Mouse (Mus musculus) CH12.LX (cell line): Measurements from ENCODE around the gene Nfat5. TPM values are rescaled to one million over a fixed set of nuclear protein-coding genes. Genes with fewer than 3 reads are reported as not detected.

Source experiments
- DNase-seq: peaks from one replicate; pipeline ENCODE4 v3.0.0-alpha.2; 2013; ENCODE audit errors: extremely low read depth
- H3K27ac ChIP-seq: 2 replicates; pipeline ENCODE4 v1.5.1; 2012; ENCODE audit warnings: low read depth, mild to moderate bottlenecking, control low read depth, moderate library complexity; ENCODE audit not compliant: insufficient read depth
- H3K27me3 ChIP-seq: replicated peaks from 2 replicates; pipeline ENCODE3; 2012; ENCODE audit warnings: inconsistent platforms
- H3K36me3 ChIP-seq, 2 experiments: replicated peaks in 1 of 2; 2 replicates each; pipeline versions ENCODE3 to v1.6.1; 2012; ENCODE audit warnings: inconsistent platforms in 1 of 2, low read length in 1 of 2, mild to moderate bottlenecking in 1 of 2, mixed read lengths in 1 of 2, moderate library complexity in 1 of 2; ENCODE audit not compliant: control insufficient read depth in 1 of 2, insufficient read depth in 1 of 2
- H3K4me1 ChIP-seq, 2 experiments: 2 replicates each; pipeline ENCODE4 v1.6.1; 2012; ENCODE audit warnings: inconsistent platforms in 1 of 2, moderate library complexity in 1 of 2; ENCODE audit not compliant: insufficient read depth in 2 of 2, control insufficient read depth in 1 of 2
- H3K4me2 ChIP-seq: 2 replicates; pipeline ENCODE4 v1.6.1; 2012; ENCODE audit warnings: low read depth, mild to moderate bottlenecking, control low read depth; ENCODE audit not compliant: poor library complexity, insufficient read depth, severe bottlenecking
- H3K4me3 ChIP-seq, 3 experiments: fragments of 150-350 bp in 1 of 3; sonication (generic) in 1 of 3; replicated peaks in 1 of 3; 2 replicates each; pipeline versions ENCODE3 to v1.5.1; 2011 to 2012; ENCODE audit warnings: low read depth in 2 of 3, low read length in 2 of 3, mild to moderate bottlenecking in 2 of 3, moderate library complexity in 2 of 3, control low read depth in 1 of 3, improper control_type of control experiment in 1 of 3, inconsistent platforms in 1 of 3, mixed read lengths in 1 of 3; ENCODE audit not compliant: poor library complexity in 1 of 3
- H3K79me2 ChIP-seq: replicated peaks from 2 replicates; pipeline ENCODE4 v1.6.1; 2012; ENCODE audit warnings: mild to moderate bottlenecking, moderate library complexity; ENCODE audit not compliant: control insufficient read depth, poor library complexity, insufficient read depth, severe bottlenecking; ENCODE audit errors: extremely low read depth
- H3K9ac ChIP-seq: 2 replicates; pipeline ENCODE4 v1.6.1; 2012; ENCODE audit warnings: low read depth, mild to moderate bottlenecking, control low read depth, moderate library complexity; ENCODE audit not compliant: insufficient read depth
- H3K9me3 ChIP-seq: replicated peaks from 2 replicates; pipeline ENCODE3; 2012; ENCODE audit warnings: low read length, inconsistent platforms, mixed read lengths
- BHLHE40 ChIP-seq: IDR thresholded peaks from 2 replicates; pipeline ENCODE4 v1.6.1; 2011; ENCODE audit warnings: mild to moderate bottlenecking, low read depth, low read length, improper control_type of control experiment
- CHD1 ChIP-seq: IDR thresholded peaks from 2 replicates; pipeline ENCODE4 v1.6.1; 2012; ENCODE audit warnings: low read depth, low read length, improper control_type of control experiment, inconsistent platforms
- E2F4 ChIP-seq: IDR thresholded peaks from 2 replicates; pipeline ENCODE4 v1.6.1; 2011; ENCODE audit warnings: low read depth, low read length, improper control_type of control experiment; ENCODE audit not compliant: insufficient replicate concordance
- ELF1 ChIP-seq: IDR thresholded peaks from 2 replicates; pipeline ENCODE4 v1.6.1; 2014; ENCODE audit warnings: low read depth, mild to moderate bottlenecking, inconsistent platforms, low read length, improper control_type of control experiment
- ETS1 ChIP-seq: conservative IDR thresholded peaks from 2 replicates; pipeline ENCODE4 v1.6.1; 2012; ENCODE audit warnings: low read depth, mild to moderate bottlenecking, inconsistent platforms, low read length, improper control_type of control experiment, moderate library complexity
- GABPA ChIP-seq: IDR thresholded peaks from 2 replicates; pipeline ENCODE4 v1.6.1; 2012; ENCODE audit warnings: low read depth, low read length, improper control_type of control experiment, inconsistent platforms; ENCODE audit not compliant: insufficient replicate concordance
- IRF4 ChIP-seq: IDR thresholded peaks from 2 replicates; pipeline ENCODE4 v1.6.1; 2014; ENCODE audit warnings: low read depth, mild to moderate bottlenecking, inconsistent platforms, low read length, improper control_type of control experiment
- KAT2A ChIP-seq: IDR thresholded peaks from 2 replicates; pipeline ENCODE4 v1.6.1; 2012; ENCODE audit warnings: low read length, improper control_type of control experiment, inconsistent platforms; ENCODE audit not compliant: insufficient replicate concordance
- MAFK ChIP-seq: IDR thresholded peaks from 2 replicates; pipeline ENCODE4 v1.6.1; 2011; ENCODE audit warnings: low read length, improper control_type of control experiment; ENCODE audit not compliant: insufficient replicate concordance
- MEF2A ChIP-seq: IDR thresholded peaks from 2 replicates; pipeline ENCODE4 v1.6.1; 2014; ENCODE audit warnings: low read depth, mild to moderate bottlenecking, inconsistent platforms, low read length, improper control_type of control experiment, borderline replicate concordance
- MXI1 ChIP-seq: IDR thresholded peaks from 2 replicates; pipeline ENCODE4 v1.6.1; 2011; ENCODE audit warnings: mild to moderate bottlenecking, low read depth, low read length, improper control_type of control experiment
- NELFE ChIP-seq: IDR thresholded peaks from 2 replicates; pipeline ENCODE4 v1.6.1; 2011; ENCODE audit warnings: low read depth, low read length, improper control_type of control experiment
- PAX5 ChIP-seq: IDR thresholded peaks from 2 replicates; pipeline ENCODE4 v1.6.1; 2012; ENCODE audit warnings: low read length, inconsistent platforms, mixed read lengths
- POLR2A ChIP-seq: IDR thresholded peaks from 2 replicates; pipeline ENCODE4 v1.6.1; 2011; ENCODE audit warnings: low read depth, mild to moderate bottlenecking, improper control_type of control experiment, low read length
- POLR2AphosphoS2 ChIP-seq: IDR thresholded peaks from 2 replicates; pipeline ENCODE4 v1.6.1; 2011; ENCODE audit warnings: low read depth, low read length, improper control_type of control experiment
- RAD21 ChIP-seq: IDR thresholded peaks from 2 replicates; pipeline ENCODE4 v1.6.1; 2011; ENCODE audit warnings: low read depth, mild to moderate bottlenecking, low read length, improper control_type of control experiment, moderate library complexity
- TBP ChIP-seq: conservative IDR thresholded peaks from 2 replicates; pipeline ENCODE4 v1.6.1; 2011; ENCODE audit warnings: low read depth, low read length, improper control_type of control experiment
- TCF12 ChIP-seq: IDR thresholded peaks from 2 replicates; pipeline ENCODE4 v1.6.1; 2014; ENCODE audit warnings: low read depth, mild to moderate bottlenecking, inconsistent platforms, low read length, improper control_type of control experiment
- USF2 ChIP-seq: conservative IDR thresholded peaks from 2 replicates; pipeline ENCODE4 v1.6.1; 2011; ENCODE audit warnings: low read depth, low read length, improper control_type of control experiment
- ZC3H11A ChIP-seq: IDR thresholded peaks from 2 replicates; pipeline ENCODE4 v1.6.1; 2012; ENCODE audit warnings: low read depth, mild to moderate bottlenecking, inconsistent platforms, low read length, improper control_type of control experiment
- dilution Hi-C: fragments of 300-500 bp; cut with MboI; formaldehyde crosslinking; loops from 2 replicates; pipeline ENCODE4 v1.14.3; 2020; ENCODE audit warnings: low sequenced_read_pairs; ENCODE audit not compliant: extremely low pct_unique_long_range_greater_than_20kb, extremely low pct_ligation_motif_present
- in situ Hi-C: fragments of 300-500 bp; cut with MboI; formaldehyde crosslinking; loops from 3 replicates; pipeline ENCODE4 v1.14.3; 2019; ENCODE audit warnings: low sequenced_read_pairs, low pct_ligation_motif_present, low pct_unique_long_range_greater_than_20kb, mixed read lengths
- polyA plus RNA-seq: library from polyadenylated mRNA; unstranded; fragments of >175 nt; gene quantifications from 2 replicates; pipeline ENCODE4 v1.2.1, GENCODE M21; 2012; ENCODE audit warnings: low read depth; ENCODE audit not compliant: insufficient read length
- total RNA-seq, 2 experiments: library from RNA; depleted of rRNA; stranded (reverse); fragments of 300-350 nt in 1 of 2; fragments of >200 nt in 1 of 2; gene quantifications; 2 replicates each; pipeline ENCODE4 v1.2.3; 2012 to 2014

The Nfat5 gene
- total and polyA plus RNA-seq, 3 experiments: 13.2 to 36.2 (median 18.6) TPM

DNA sequence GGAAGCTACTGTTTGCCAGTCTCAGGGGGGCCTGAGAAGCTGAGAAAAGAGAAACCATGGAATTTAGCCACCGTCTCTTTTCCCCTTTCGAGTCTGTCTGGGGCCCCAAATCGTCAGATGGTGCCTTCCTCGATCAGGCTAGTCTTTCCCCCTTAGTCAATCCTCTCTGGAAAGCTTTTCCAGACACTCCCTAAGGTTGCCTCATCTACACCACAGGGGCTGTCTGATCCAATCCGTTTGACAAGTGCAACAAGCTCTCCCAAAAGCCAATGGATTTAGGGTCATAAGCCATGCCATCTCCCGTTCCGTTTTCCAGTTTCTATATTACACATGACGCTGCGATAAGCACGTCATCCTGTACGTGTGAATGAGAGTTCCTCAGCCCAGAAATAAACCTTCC lies 22.5 kb upstream of the Nfat5 start:
- in situ Hi-C loops: no loop called here
- Histone ChIP-seq H3K27ac (no peak overlapping the region), H3K27me3 (no peaks in the 10 kb centered on the region), H3K9ac (no peak overlapping the region), H3K79me2 (no peaks in the 10 kb centered on the region), H3K4me3 (no peak overlapping the region)
- TF ChIP-seq ELF1 (no peak), ETS1 (no peak), MAFK (no peak), USF2 (no peak), TCF12 (no peak), BHLHE40 (no peak), E2F4 (no peak), TBP (no peak), PAX5 (no peak), RAD21 (no peak), MEF2A (no peak), KAT2A (no peak), IRF4 (no peak), NELFE (no peak), CHD1 (no peak)
- TF ChIP-seq, all 38 proteins: peak for 0
- DNase-seq: no peak
- peaks cover 9 to 17% of the 10 kb centered on the region in 2 experiments; a peak in 3 of 4 replicates for H3K4me1 ChIP-seq
- no peaks in the 10 kb centered on the region for H3K36me3 ChIP-seq
- dilution Hi-C loops: no loop called here
- H3K9me3 ChIP-seq: no peaks in the 10 kb centered on the region
- H3K4me2 ChIP-seq: no peak overlapping the region

- no peak overlapping the region for H3K27ac ChIP-seq
- dilution Hi-C loops: no loop called here
- in situ Hi-C loops: no loop called here
- H3K79me2 ChIP-seq: no peaks in the 10 kb centered on the region
- peaks cover 0 to 5% of the 10 kb centered on the region in 2 experiments; a peak in 1 of 4 replicates for H3K4me1 ChIP-seq
- H3K4me2 ChIP-seq: no peak overlapping the region
- H3K9ac ChIP-seq: no peak overlapping the region
- H3K36me3 ChIP-seq: no peaks in the 10 kb centered on the region
- TF ChIP-seq POLR2A: no peak
- TF ChIP-seq POLR2AphosphoS2: no peak
- no peak for TF ChIP-seq IRF4
- TF ChIP-seq MXI1: no peak
- TF ChIP-seq ZC3H11A: no peak
- no peak for TF ChIP-seq GABPA
- DNase-seq: no peak
- no peak overlapping the region for H3K4me3 ChIP-seq
- no peaks in the 10 kb centered on the region for H3K27me3 ChIP-seq
- no peaks in the 10 kb centered on the region for H3K9me3 ChIP-seq
These were observed 15.9 kb upstream of the Nfat5 start for GRCm38 (mm10) chr8:107277323-107277883.
